Mouse (Mus musculus) lung, postnatal 4 days (tissue): ENCODE measurements around the gene Vmn2r12.
"Not testable (repeated sequence)": the region's sequence is repeated elsewhere in the genome, so short reads cannot be mapped to it uniquely, and the experiment has no call there.

ENCODE experiments used
- DNase-seq, 2 experiments: peaks; one replicate each; pipeline ENCODE4 v3.0.0; 2021

Vmn2r12 gene

GRCm38 (mm10) chr5:109097850-109098249, at the start of gene Vmn2r12:
Gene Vmn2r12 (minus strand): TSS chr5:109097950.
- not testable (repeated sequence) for DNase-seq

DNA sequence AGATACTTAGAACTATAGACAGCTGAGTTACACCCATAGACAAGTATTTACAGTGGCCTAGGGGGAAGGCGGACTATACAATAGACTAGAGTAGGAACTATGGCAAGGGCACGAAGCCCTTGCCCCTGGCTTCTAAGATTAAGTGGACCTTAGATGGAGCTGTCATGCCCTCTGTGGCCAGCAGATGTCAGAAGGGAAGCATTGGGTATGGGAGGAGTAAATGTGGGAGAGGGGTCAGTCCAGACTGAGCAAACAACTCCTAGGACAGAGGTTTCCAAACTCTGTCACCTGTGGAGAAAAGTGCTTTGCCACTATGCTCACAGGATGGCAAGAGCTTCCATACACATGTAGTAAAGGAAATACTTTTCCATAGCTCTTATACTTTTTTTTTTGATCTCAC, 41.8 kb upstream of the Vmn2r12 start:
- DNase-seq, result no peak

DNA sequence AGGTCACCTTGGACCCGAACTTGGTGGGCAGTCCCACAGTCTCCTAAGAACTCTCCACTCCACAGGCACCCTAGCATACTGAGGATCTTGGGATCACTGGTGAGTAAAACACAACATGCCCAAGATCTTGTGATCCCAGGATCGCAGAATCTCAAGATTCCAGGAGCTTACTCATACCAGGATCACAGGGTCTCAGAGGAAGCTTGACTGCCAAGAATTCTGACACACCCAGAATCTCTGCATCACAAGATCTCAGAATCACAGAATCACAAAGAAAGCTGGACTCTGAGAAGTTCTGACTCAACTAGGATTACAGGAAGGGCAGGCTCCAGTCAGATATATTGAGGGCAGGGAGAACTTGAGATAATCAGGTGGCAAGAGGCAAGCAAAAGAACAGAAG, 39.0 kb upstream of the Vmn2r12 start:
- DNase-seq, result no peak

DNA sequence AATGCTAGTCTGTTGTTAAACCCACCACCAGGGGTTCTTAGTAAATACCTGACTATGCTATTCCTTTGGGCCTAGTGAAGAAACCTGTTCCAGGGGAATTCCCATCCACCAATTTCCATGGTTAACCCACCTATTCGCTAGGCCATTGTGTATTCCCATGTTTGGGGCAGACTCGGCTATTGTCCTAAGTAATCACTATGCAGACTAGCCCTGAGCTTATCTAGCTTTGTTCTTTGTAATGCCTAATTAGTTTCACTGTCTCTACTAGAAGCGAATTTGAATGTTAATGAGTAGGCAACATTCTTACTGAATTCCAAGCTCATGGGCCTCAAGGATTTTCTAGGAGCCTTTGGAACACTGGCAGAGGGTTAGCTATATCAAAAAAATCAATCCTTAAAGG, 1.3 kb downstream of the Vmn2r12 start:
- not testable (repeated sequence) for DNase-seq

- DNase-seq, result not testable (repeated sequence)
Measured at GRCm38 (mm10) chr5:109072016-109072415, 25.7 kb downstream of the Vmn2r12 start.

DNA sequence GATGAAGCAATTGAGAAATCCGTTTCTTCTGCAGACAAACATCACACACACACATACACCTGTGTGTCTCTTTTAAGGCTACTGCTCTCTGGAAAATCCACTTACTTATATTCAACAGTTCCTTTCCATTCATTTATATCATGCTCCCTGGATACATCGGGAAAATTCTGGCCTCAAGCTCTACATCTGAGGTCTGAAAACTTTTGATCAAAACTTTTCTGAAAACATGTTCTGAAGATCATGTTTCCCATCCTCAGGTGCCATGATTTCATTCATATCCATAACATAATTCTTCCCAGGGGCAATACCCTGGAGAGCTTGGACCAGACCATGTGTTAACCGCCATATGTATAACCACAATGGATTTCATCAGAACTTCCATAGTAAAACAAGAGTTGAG, 38.3 kb downstream of the Vmn2r12 start, which contains the start of gene Vmn2r11:
Vmn2r11 (minus strand) TSS at position 101 of the 400 bp plus-strand sequence.
- DNase-seq, result not testable (repeated sequence)

GRCm38 (mm10) chr5:109055286-109055685, 42.5 kb downstream of the Vmn2r12 start:
- DNase-seq, result no peak
